Mouse (Mus musculus): Measurements from ENCODE around the gene Bfsp2.

Gene Bfsp2

GRCm38 (mm10) chr9:103480044-103480576 lies at the start of gene Bfsp2:
TSS of gene Bfsp2 (minus strand) at chr9:103480420.
- no peak for DNase-seq

- DNase-seq, result no peak
Measured at GRCm38 (mm10) chr9:103525041-103525537, 44.9 kb upstream of the Bfsp2 start.

GRCm38 (mm10) chr9:103524600-103524999 lies 44.4 kb upstream of the Bfsp2 start:
- no peak for DNase-seq

- no peak for DNase-seq
Measured at GRCm38 (mm10) chr9:103523742-103524403, 43.7 kb upstream of the Bfsp2 start.

- no peak for DNase-seq
Measured at GRCm38 (mm10) chr9:103523008-103523407, 42.8 kb upstream of the Bfsp2 start.

- no peak for DNase-seq
Measured at GRCm38 (mm10) chr9:103513884-103514283, 33.7 kb upstream of the Bfsp2 start.

GRCm38 (mm10) chr9:103512257-103512656 lies 32.0 kb upstream of the Bfsp2 start:
- no peak for DNase-seq

GRCm38 (mm10) chr9:103506968-103507584 lies 26.9 kb upstream of the Bfsp2 start:
- DNase-seq, result no peak

GRCm38 (mm10) chr9:103505067-103505466 lies 24.8 kb upstream of the Bfsp2 start:
- DNase-seq, result peak; percentile 54

- no peak for DNase-seq
Measured at GRCm38 (mm10) chr9:103504646-103505045, 24.4 kb upstream of the Bfsp2 start.

GRCm38 (mm10) chr9:103503586-103504298 lies 23.5 kb upstream of the Bfsp2 start:
- no peak for DNase-seq

- no peak for DNase-seq
Measured at GRCm38 (mm10) chr9:103502655-103503054, 22.4 kb upstream of the Bfsp2 start.

- no peak for DNase-seq
Measured at GRCm38 (mm10) chr9:103501861-103502364, 21.7 kb upstream of the Bfsp2 start.

- no peak for DNase-seq
Measured at GRCm38 (mm10) chr9:103499366-103499765, 19.1 kb upstream of the Bfsp2 start.

- peak; percentile 69 for DNase-seq
Measured at GRCm38 (mm10) chr9:103498699-103499098, 18.5 kb upstream of the Bfsp2 start.

GRCm38 (mm10) chr9:103495391-103495790 lies 15.2 kb upstream of the Bfsp2 start:
- DNase-seq, result no peak

GRCm38 (mm10) chr9:103494346-103495020 lies 14.3 kb upstream of the Bfsp2 start:
- DNase-seq, result peak; percentile 89

GRCm38 (mm10) chr9:103491985-103492384 lies 11.8 kb upstream of the Bfsp2 start:
- no peak for DNase-seq

- peak; percentile 80 for DNase-seq
Measured at GRCm38 (mm10) chr9:103490439-103490838, 10.2 kb upstream of the Bfsp2 start.

GRCm38 (mm10) chr9:103489883-103490282 lies 9.7 kb upstream of the Bfsp2 start:
- DNase-seq, result no peak

GRCm38 (mm10) chr9:103489096-103489495 lies 8.9 kb upstream of the Bfsp2 start:
- no peak for DNase-seq

- no peak for DNase-seq
Measured at GRCm38 (mm10) chr9:103486262-103486661, 6.0 kb upstream of the Bfsp2 start.

- DNase-seq, result no peak
Measured at GRCm38 (mm10) chr9:103485606-103486005, 5.4 kb upstream of the Bfsp2 start.
